Mouse (Mus musculus) cerebellum, postnatal 4 days (tissue): ENCODE data around the gene Mindy4b-ps.
A peak's percentile ranks its signal among the peaks of the same experiment; 100 is the strongest.
"Not testable (repeated sequence)": the region's sequence is repeated elsewhere in the genome, so short reads cannot be mapped to it uniquely, and the experiment has no call there.

ENCODE experiments used
- DNase-seq, 2 experiments: peaks; one replicate each; pipeline ENCODE4 v3.0.0; 2022; ENCODE audit warnings: low spot score in 2 of 2, mixed read lengths in 1 of 2

Mindy4b-ps gene

DNA sequence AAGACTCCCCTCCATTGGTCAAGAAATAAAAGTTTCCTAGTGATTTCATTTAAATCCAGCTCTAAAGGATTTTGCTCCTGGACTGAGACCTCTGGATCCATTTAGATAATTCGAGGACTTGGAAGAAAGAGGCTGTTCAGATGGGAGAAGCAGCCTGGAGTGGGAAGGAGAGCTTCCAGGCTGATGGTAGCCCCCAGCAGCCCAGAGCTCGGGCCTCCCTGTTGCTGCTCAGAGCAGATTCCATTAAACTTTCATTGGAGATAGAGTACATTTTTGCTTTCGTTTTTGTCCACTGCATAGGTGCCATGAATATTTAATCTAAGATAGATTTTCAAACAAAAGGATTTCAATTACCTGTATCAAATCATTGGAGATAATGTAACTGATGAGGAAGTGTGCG is at the start of gene Mindy4b-ps:
Mindy4b-ps (minus strand) TSS at position 101 of the 400 bp plus-strand sequence.
- no peak for DNase-seq

GRCm38 (mm10) chr3:58871882-58872281 is 49.8 kb upstream of the Mindy4b-ps start:
- not testable (repeated sequence) for DNase-seq

DNA sequence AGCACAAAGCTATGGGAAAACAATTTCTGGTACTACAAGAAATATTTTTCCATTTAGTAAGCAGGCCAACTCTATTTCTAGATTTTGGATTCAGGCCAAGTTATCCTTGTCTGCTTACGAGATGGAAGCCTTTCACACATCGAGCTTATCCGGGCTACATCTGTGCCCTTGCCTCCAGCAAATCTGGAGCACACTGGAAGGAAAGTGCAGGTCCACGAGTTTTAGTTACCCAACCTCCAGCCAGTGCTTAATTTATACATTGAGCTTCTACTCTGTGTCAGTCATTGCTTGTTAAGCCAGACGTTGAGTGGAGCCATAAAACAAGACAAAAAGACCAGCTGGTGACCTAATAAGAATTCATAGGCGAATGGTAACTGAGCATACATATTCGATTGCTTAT is 43.6 kb upstream of the Mindy4b-ps start:
- no peak for DNase-seq

GRCm38 (mm10) chr3:58862976-58863375 is 40.9 kb upstream of the Mindy4b-ps start:
- DNase-seq, result no peak

GRCm38 (mm10) chr3:58843415-58843814 is 21.3 kb upstream of the Mindy4b-ps start:
- DNase-seq, result no peak

- DNase-seq, result no peak
Measured at GRCm38 (mm10) chr3:58833442-58834160, 11.5 kb upstream of the Mindy4b-ps start.

DNA sequence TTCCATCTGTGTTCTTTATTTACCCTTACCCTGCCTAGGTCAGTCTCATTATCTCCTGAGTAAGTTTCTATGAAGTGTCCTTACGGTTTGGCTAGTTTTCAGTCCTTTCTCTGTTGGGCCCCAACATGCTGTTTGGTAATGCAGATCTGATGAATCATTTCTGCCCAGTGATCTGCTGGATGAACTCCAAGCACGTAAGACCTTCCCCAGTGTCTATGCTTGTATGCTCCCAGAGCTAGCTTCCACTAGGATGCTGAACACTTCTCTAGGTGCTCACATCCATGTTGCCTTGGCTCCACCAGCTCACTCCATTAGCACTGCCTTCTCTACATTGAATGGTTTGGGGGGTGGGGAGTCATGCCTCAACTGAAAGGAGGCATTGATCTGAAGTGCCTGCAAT is 10.8 kb upstream of the Mindy4b-ps start:
- DNase-seq, result no peak

DNA sequence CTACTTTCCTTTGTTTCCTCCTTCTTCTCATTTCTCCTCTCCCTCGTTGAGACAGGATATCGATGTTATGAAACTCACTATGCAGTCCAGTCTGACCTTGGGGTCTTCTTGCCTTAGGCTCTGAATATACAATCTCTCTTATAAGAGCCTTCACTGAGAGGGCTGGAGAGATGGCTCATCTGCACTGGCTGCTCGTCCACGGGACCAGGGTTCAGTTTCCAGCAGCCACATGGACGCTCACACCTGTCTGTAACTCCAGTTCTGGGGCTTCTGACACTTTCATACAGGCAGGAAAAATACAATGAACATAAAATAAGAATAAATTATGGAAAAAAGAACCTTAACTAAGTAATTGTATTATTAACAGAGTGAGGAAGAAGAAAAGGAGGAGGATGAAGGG is 9.5 kb upstream of the Mindy4b-ps start:
- no peak for DNase-seq

GRCm38 (mm10) chr3:58829926-58830325 is 7.8 kb upstream of the Mindy4b-ps start:
- DNase-seq, result no peak

GRCm38 (mm10) chr3:58828366-58829153 is 6.4 kb upstream of the Mindy4b-ps start:
- no peak for DNase-seq

- peak in 1 of 2 experiments; percentile 26 for DNase-seq
Measured at GRCm38 (mm10) chr3:58826266-58826665, 4.2 kb upstream of the Mindy4b-ps start.

- DNase-seq, result no peak
Measured at GRCm38 (mm10) chr3:58817337-58817736, 4.8 kb downstream of the Mindy4b-ps start.

DNA sequence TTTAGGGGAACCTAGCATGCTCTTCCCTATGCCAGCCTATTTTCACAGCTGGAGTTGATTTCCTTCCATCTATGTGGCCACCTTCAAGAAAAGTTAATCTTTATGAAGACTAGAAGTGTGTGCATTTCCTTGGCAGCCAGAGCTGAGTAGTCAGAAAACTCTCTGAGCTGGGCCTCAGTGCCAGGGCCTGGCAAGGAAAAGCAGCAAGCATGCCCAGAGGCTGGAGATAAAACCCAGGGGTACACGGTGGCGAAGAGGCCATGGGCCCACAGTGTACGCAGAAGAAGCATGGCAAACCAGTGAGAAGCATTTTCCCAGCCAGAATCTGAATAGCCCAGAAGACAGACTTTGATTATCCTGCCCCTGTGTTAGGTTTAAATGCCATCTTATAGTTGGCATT is 7.9 kb downstream of the Mindy4b-ps start:
- no peak for DNase-seq

DNA sequence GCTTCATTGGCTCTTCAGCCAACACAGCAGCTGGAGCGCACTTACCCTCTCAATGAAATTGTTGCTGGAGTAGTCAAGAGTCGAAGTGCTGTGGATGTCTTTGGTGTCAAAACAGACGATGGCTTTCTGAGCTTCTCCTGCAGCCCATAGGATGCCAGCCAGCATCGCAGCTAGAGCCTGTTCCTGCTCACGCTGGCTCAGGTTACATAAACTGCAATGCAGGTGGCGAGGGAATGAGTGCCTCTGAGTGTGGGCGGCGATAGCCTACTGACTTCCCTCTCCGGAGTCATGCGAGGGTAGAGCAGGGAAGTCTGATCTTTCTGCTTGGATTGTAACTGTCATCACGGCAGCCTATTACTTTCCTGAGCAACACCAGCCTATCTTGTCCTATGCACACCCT is 11.8 kb downstream of the Mindy4b-ps start:
- no peak for DNase-seq

- DNase-seq, result no peak
Measured at GRCm38 (mm10) chr3:58809111-58809915, 12.8 kb downstream of the Mindy4b-ps start.

DNA sequence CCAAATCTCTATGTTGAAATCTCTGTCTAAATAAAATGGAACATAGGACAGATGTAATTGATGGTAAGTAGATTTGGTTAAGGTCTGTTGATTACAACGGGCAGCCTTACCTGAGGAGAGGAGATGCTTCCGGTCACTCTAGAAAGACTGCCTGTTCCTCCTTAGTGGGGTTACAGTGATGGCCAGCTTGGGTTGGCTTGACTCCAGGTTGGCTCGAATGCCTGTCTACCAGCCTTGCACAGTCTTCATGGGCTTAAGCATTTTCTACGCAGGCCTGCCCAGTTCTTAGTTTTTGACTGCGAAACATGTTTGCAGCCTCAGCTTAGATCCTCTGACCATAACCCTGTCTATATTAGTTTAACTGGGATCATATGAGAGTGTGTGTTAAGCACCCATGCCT is 13.5 kb downstream of the Mindy4b-ps start:
- DNase-seq, result peak in 1 of 2 experiments; percentile 27

- no peak for DNase-seq
Measured at GRCm38 (mm10) chr3:58804745-58805144, 17.4 kb downstream of the Mindy4b-ps start.

DNA sequence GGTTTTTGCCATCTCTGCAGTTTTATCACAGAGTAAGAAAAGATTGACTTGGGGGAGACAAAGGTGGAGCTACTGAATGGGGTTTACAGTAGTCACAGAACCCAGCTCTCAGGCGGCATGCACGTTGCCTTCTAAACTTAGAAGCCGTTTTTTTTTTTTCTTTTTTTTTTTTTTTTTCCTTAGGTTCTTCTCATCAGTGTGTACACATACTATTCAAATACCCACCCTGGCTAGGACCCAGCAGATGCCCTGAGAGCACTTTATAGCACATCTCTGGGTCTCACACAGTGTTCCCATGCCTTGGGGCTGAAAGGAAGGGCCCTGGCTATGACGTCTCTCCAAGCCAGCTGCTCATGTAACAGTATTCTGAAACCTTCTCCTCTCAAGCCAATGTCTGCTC is 23.4 kb downstream of the Mindy4b-ps start:
- no peak for DNase-seq

- DNase-seq, result no peak
Measured at GRCm38 (mm10) chr3:58798245-58798644, 23.9 kb downstream of the Mindy4b-ps start.

GRCm38 (mm10) chr3:58789473-58789872 is 32.6 kb downstream of the Mindy4b-ps start:
- DNase-seq, result no peak

GRCm38 (mm10) chr3:58789033-58789432 is 33.1 kb downstream of the Mindy4b-ps start:
- DNase-seq, result no peak

- no peak for DNase-seq
Measured at GRCm38 (mm10) chr3:58786470-58786869, 35.6 kb downstream of the Mindy4b-ps start.
